Mouse (Mus musculus) large intestine, adult 2 months (tissue): ENCODE measurements around the gene Tns3. TPM values are rescaled to one million over a fixed set of nuclear protein-coding genes. Genes with fewer than 3 reads are reported as not detected.
"Not testable (repeated sequence)": the region's sequence is repeated elsewhere in the genome, so short reads cannot be mapped to it uniquely, and the experiment has no call there.

Source experiments
- DNase-seq: peaks from one replicate; pipeline ENCODE4 v3.0.0-alpha.2; 2012; ENCODE audit warnings: low read depth, low spot score
- WGBS: fragments of 180-500 bp; shearing (Covaris S2); methylation state at CpG from one replicate; pipeline ENCODE4 v1.1.7; 2018; 5-methylcytosine and 5-hydroxymethylcytosine counted together
- polyA plus RNA-seq: library from polyadenylated mRNA; depleted of rRNA; stranded (reverse); fragments of >200 nt; gene quantifications from 2 replicates; pipeline ENCODE4 v1.2.3, GENCODE M21; 2012

Tns3 gene
- polyA plus RNA-seq, 1 experiment, result 15.1 TPM

GRCm38 (mm10) chr11:8625915-8626604, 38.3 kb downstream of the Tns3 start:
- DNase-seq, result no peak
- 69% methylated on average over 10 of the region's 10 CpGs for whole genome bisulfite sequencing

GRCm38 (mm10) chr11:8625451-8625850, 38.9 kb downstream of the Tns3 start:
- WGBS, result 53% methylated on average over 6 of the region's 6 CpGs

GRCm38 (mm10) chr11:8624179-8624886, 40.0 kb downstream of the Tns3 start:
- WGBS, result under 1% methylated on average over 74 of the region's 74 CpGs

More at GRCm38 (mm10) chr11:8625451-8625850, 38.9 kb downstream of the Tns3 start:
- DNase-seq, result no peak

GRCm38 (mm10) chr11:8623852-8624178, 40.5 kb downstream of the Tns3 start:
- no peak for DNase-seq
- WGBS, result under 1% methylated on average over 20 of the region's 20 CpGs

More at GRCm38 (mm10) chr11:8624179-8624886, 40.0 kb downstream of the Tns3 start:
- no peak for DNase-seq

GRCm38 (mm10) chr11:8622668-8623067, 41.7 kb downstream of the Tns3 start:
- 30% methylated on average over 6 of the region's 6 CpGs for WGBS
- DNase-seq, result no peak

GRCm38 (mm10) chr11:8619111-8619510, 45.2 kb downstream of the Tns3 start:
- 67% methylated on average over 7 of the region's 7 CpGs for WGBS
- not testable (repeated sequence) for DNase-seq

GRCm38 (mm10) chr11:8618301-8618700, 46.0 kb downstream of the Tns3 start:
- WGBS, result 55% methylated on average over 10 of the region's 10 CpGs
- DNase-seq, result no peak

- no peak for DNase-seq
- WGBS, result 18% methylated on average over 12 of the region's 12 CpGs
These were observed 48.9 kb downstream of the Tns3 start for GRCm38 (mm10) chr11:8615436-8615835.

- no peak for DNase-seq
- WGBS, result 21% methylated on average over 7 of the region's 7 CpGs
These were observed 53.9 kb downstream of the Tns3 start for GRCm38 (mm10) chr11:8610456-8610855.

GRCm38 (mm10) chr11:8609873-8610272, 54.5 kb downstream of the Tns3 start:
- DNase-seq, result no peak

GRCm38 (mm10) chr11:8607123-8607522, 57.2 kb downstream of the Tns3 start:
- 96% methylated on average over 1 of the region's 1 CpGs for WGBS
- no peak for DNase-seq

More at GRCm38 (mm10) chr11:8609873-8610272, 54.5 kb downstream of the Tns3 start:
- WGBS, result 80% methylated on average over 12 of the region's 12 CpGs

GRCm38 (mm10) chr11:8604789-8605569, 59.4 kb downstream of the Tns3 start:
- DNase-seq, result no peak
- WGBS, result 75% methylated on average over 10 of the region's 10 CpGs

GRCm38 (mm10) chr11:8602606-8603005, 61.7 kb downstream of the Tns3 start:
- 90% methylated on average over 1 of the region's 1 CpGs for WGBS

GRCm38 (mm10) chr11:8601411-8601821, 62.9 kb downstream of the Tns3 start:
- DNase-seq, result no peak
- WGBS, result 69% methylated on average over 7 of the region's 7 CpGs

More at GRCm38 (mm10) chr11:8602606-8603005, 61.7 kb downstream of the Tns3 start:
- DNase-seq, result no peak

GRCm38 (mm10) chr11:8595642-8596041, 68.7 kb downstream of the Tns3 start:
- 58% methylated on average over 5 of the region's 5 CpGs for WGBS
- DNase-seq, result no peak

- WGBS, result 36% methylated on average over 3 of the region's 3 CpGs
- no peak for DNase-seq
These were observed 71.2 kb downstream of the Tns3 start for GRCm38 (mm10) chr11:8593172-8593571.

GRCm38 (mm10) chr11:8591271-8591670, 73.1 kb downstream of the Tns3 start:
- no peak for DNase-seq
- 43% methylated on average over 5 of the region's 5 CpGs for WGBS

GRCm38 (mm10) chr11:8589226-8589905, 75.0 kb downstream of the Tns3 start:
- 22% methylated on average over 9 of the region's 9 CpGs for WGBS

GRCm38 (mm10) chr11:8587941-8588340, 76.4 kb downstream of the Tns3 start:
- no peak for DNase-seq
- 92% methylated on average over 3 of the region's 3 CpGs for WGBS

More at GRCm38 (mm10) chr11:8589226-8589905, 75.0 kb downstream of the Tns3 start:
- DNase-seq, result no peak
